ENCODE assay signal across 10 mouse cellular contexts in genomic region chr10:33623577-33623991, GRCm38 (mm10). TPM values are rescaled to one million over a fixed set of nuclear protein-coding genes. Genes with fewer than 3 reads are reported as not detected.
DNase-seq lines count a peak whose midpoint lies in the region; ATAC-seq lines count a peak whose summit lies in the region.
"Had no signal": no experiment of that assay in that cellular context is flagged by ENCODE, and none has a peak within 500 bp of the region (broad histone marks: within the 10 kb centered on the region; RNA-seq: fewer than 3 reads in every experiment).

No protein-coding gene starts in this region.

- peak overlapping the region; percentile 65 for H3K4me2 ChIP-seq in kidney, embryonic 14.5 days (replicated peaks; ENCODE audit: low read depth, low read length)
- H3K4me2 ChIP-seq in hindbrain, embryonic 14.5 days (replicated peaks): peak overlapping the region; percentile 68
- peak overlapping the region; percentile 76 for H3K4me2 ChIP-seq in midbrain, embryonic 16.5 days (ENCODE audit: low read length)
- no peak overlapping the region for H3K4me2 ChIP-seq in liver, embryonic 11.5 days

- ATAC-seq in kidney, embryonic 14.5 days (ENCODE audit: low FRiP score, low TSS enrichment): no peak
- peak; percentile 78 for ATAC-seq in hindbrain, embryonic 14.5 days (ENCODE audit: low FRiP score)
- peak; percentile 81 for ATAC-seq in midbrain, embryonic 16.5 days
- no peak for ATAC-seq in liver, embryonic 11.5 days (replicated peaks; ENCODE audit: low FRiP score)

- no peak for DNase-seq in kidney, postnatal 4 days
- peak; percentile 0 for DNase-seq in embryo, embryonic 9.5 days (ENCODE audit: extremely low spot score)
- DNase-seq in hindbrain, embryonic 14.5 days (ENCODE audit: low spot score): no peak
- no peak for DNase-seq in lung, postnatal 25 days (ENCODE audit: low spot score)
- no peak for DNase-seq in liver, embryonic 11.5 days (ENCODE audit: low spot score)
- no peak for DNase-seq in gastrocnemius, adult 8-10 months (ENCODE audit: low spot score in 2 of 2)

- peak overlapping the region; percentile 40; the same call in 1 of the 2 replicates for H3K4me3 ChIP-seq in kidney, embryonic 14.5 days (ENCODE audit: low read length)
- H3K4me3 ChIP-seq in hindbrain, embryonic 14.5 days (replicated peaks; ENCODE audit: low read length): peak overlapping the region; percentile 49
- H3K4me3 ChIP-seq in midbrain, embryonic 16.5 days (ENCODE audit: low read depth, low read length): peak overlapping the region; percentile 69
- H3K4me3 ChIP-seq in liver, embryonic 11.5 days (ENCODE audit: low read depth, low read length): no peak overlapping the region
- H3K4me3 ChIP-seq: liver, embryonic 15.5 days had no signal

- 16% methylated on average over 6 of the region's 6 CpGs for WGBS in kidney, embryonic 14.5 days
- WGBS in hindbrain, embryonic 14.5 days: 18% methylated on average over 6 of the region's 6 CpGs
- 9% methylated on average over 6 of the region's 6 CpGs for WGBS in midbrain, embryonic 16.5 days
- 16% methylated on average over 6 of the region's 6 CpGs for WGBS in liver, embryonic 11.5 days

- H3K36me3 ChIP-seq in kidney, embryonic 14.5 days (ENCODE audit: control insufficient read depth, insufficient read depth, low read length): no peaks in the 10 kb centered on the region
- H3K36me3 ChIP-seq in hindbrain, embryonic 14.5 days (replicated peaks; ENCODE audit: control insufficient read depth, insufficient read depth): no peaks in the 10 kb centered on the region
- H3K36me3 ChIP-seq in midbrain, embryonic 16.5 days (ENCODE audit: control insufficient read depth, insufficient read depth, low read length): no peaks in the 10 kb centered on the region
- no peaks in the 10 kb centered on the region for H3K36me3 ChIP-seq in liver, embryonic 11.5 days (ENCODE audit: control insufficient read depth, insufficient read depth, low read length)
- H3K36me3 ChIP-seq: liver, embryonic 15.5 days had no signal

- H3K27me3 ChIP-seq in kidney, embryonic 14.5 days (ENCODE audit: control insufficient read depth, insufficient read depth, low read length): peaks cover 6% of the 10 kb centered on the region
- H3K27me3 ChIP-seq in hindbrain, embryonic 14.5 days (ENCODE audit: control insufficient read depth, insufficient read depth, low read length): no peaks in the 10 kb centered on the region
- no peaks in the 10 kb centered on the region for H3K27me3 ChIP-seq in midbrain, embryonic 16.5 days (ENCODE audit: control insufficient read depth, insufficient read depth, low read depth, low read length)
- peaks cover 13% of the 10 kb centered on the region for H3K27me3 ChIP-seq in liver, embryonic 11.5 days (replicated peaks; ENCODE audit: control insufficient read depth, insufficient read depth, low read length)

- H3K9me3 ChIP-seq in kidney, embryonic 14.5 days (ENCODE audit: control insufficient read depth, low read length): no peaks in the 10 kb centered on the region
- no peaks in the 10 kb centered on the region for H3K9me3 ChIP-seq in hindbrain, embryonic 14.5 days (ENCODE audit: control insufficient read depth, low read length)
- H3K9me3 ChIP-seq in midbrain, embryonic 16.5 days (replicated peaks; ENCODE audit: control insufficient read depth, low read length, poor library complexity, severe bottlenecking): no peaks in the 10 kb centered on the region
- no peaks in the 10 kb centered on the region for H3K9me3 ChIP-seq in liver, embryonic 11.5 days (ENCODE audit: control insufficient read depth, low read length)
- H3K9me3 ChIP-seq: liver, embryonic 15.5 days had no signal

- H3K9ac ChIP-seq in kidney, embryonic 14.5 days (ENCODE audit: low read depth, low read length): no peak overlapping the region
- peak overlapping the region; percentile 83 for H3K9ac ChIP-seq in hindbrain, embryonic 14.5 days
- H3K9ac ChIP-seq in midbrain, embryonic 16.5 days (ENCODE audit: low read depth, low read length): peak overlapping the region; percentile 92
- H3K9ac ChIP-seq in liver, embryonic 11.5 days (ENCODE audit: low read depth, low read length): no peak overlapping the region
- H3K9ac ChIP-seq: liver, embryonic 15.5 days had no signal

- no peaks in the 10 kb centered on the region for H3K4me1 ChIP-seq in kidney, embryonic 14.5 days (ENCODE audit: control insufficient read depth, insufficient read depth, low read length)
- peaks cover 19% of the 10 kb centered on the region for H3K4me1 ChIP-seq in hindbrain, embryonic 14.5 days (replicated peaks; ENCODE audit: control insufficient read depth, insufficient read depth, low read length)
- peaks cover 25% of the 10 kb centered on the region for H3K4me1 ChIP-seq in midbrain, embryonic 16.5 days (ENCODE audit: control insufficient read depth, insufficient read depth, low read length)
- H3K4me1 ChIP-seq in liver, embryonic 11.5 days (replicated peaks; ENCODE audit: control insufficient read depth, insufficient read depth, low read length): no peaks in the 10 kb centered on the region
- H3K4me1 ChIP-seq: liver, embryonic 15.5 days had no signal

- no peak overlapping the region for H3K27ac ChIP-seq in kidney, embryonic 14.5 days (ENCODE audit: low read depth, low read length)
- peak overlapping the region; percentile 90 for H3K27ac ChIP-seq in hindbrain, embryonic 14.5 days
- H3K27ac ChIP-seq in midbrain, embryonic 16.5 days (ENCODE audit: low read length): peak overlapping the region; percentile 95
- H3K27ac ChIP-seq in liver, embryonic 11.5 days (ENCODE audit: low read depth, low read length): no peak overlapping the region
- H3K27ac ChIP-seq: liver, embryonic 15.5 days had no signal

RNA-seq across cellular contexts. Expression of gene Clvs2, which starts 1.0 kb away (rescaled TPM):
- not detected in 2 replicates for polyA plus RNA-seq in kidney, embryonic 14.5 days (2014; fragmentation: Nextera tagmentation; extraction: Ambion mirVana)
- 26.6 and 29.9 TPM in 2 replicates for polyA plus RNA-seq in hindbrain, embryonic 14.5 days (2014; fragmentation: Nextera tagmentation; extraction: Ambion mirVana)
- polyA plus RNA-seq in midbrain, embryonic 16.5 days (2015; fragmentation: Nextera tagmentation; extraction: Ambion mirVana): 25.1 and 26.9 TPM in 2 replicates
- 0.33 and 0.52 TPM in 2 replicates for polyA plus RNA-seq in liver, embryonic 11.5 days (2014; fragmentation: Nextera tagmentation; extraction: Ambion mirVana)
- total RNA-seq in gastrocnemius, adult 8-10 months (2022): under 1 TPM in 1 of 4 experiments, not detected in 3; 0.13 TPM
- polyA plus RNA-seq: heart, postnatal 0 days; liver, embryonic 15.5 days had no signal

Comparison
In these comparisons a context has a peak if more than half of its experiments do, and no peak if none do; other contexts are left out.
1. ATAC-seq: peak in hindbrain, embryonic 14.5 days (single experiment) and midbrain, embryonic 16.5 days (single experiment); none in kidney, embryonic 14.5 days (single experiment) and liver, embryonic 11.5 days (single experiment).
2. H3K27ac ChIP-seq: peak in hindbrain, embryonic 14.5 days (single experiment) and midbrain, embryonic 16.5 days (single experiment); none in kidney, embryonic 14.5 days (single experiment) and liver, embryonic 11.5 days (single experiment).
3. H3K9ac ChIP-seq: peak in hindbrain, embryonic 14.5 days (single experiment) and midbrain, embryonic 16.5 days (single experiment); none in kidney, embryonic 14.5 days (single experiment) and liver, embryonic 11.5 days (single experiment).
4. RNA of gene Clvs2, which starts 1.0 kb away (polyA plus RNA-seq): 25.1 to 26.9 TPM in midbrain, embryonic 16.5 days and 26.6 to 29.9 TPM in hindbrain, embryonic 14.5 days; 0.33 to 0.52 TPM in liver, embryonic 11.5 days and not detected in kidney, embryonic 14.5 days; every median in the first group is over 10 times any median in the second.